Mouse (Mus musculus): ENCODE measurements around the gene Shf. TPM values are rescaled to one million over a fixed set of nuclear protein-coding genes. Genes with fewer than 3 reads are reported as not detected.

Shf gene
- total and polyA plus RNA-seq, 3 experiments = 1.2 to 2.7 (median 2.0) TPM

DNA sequence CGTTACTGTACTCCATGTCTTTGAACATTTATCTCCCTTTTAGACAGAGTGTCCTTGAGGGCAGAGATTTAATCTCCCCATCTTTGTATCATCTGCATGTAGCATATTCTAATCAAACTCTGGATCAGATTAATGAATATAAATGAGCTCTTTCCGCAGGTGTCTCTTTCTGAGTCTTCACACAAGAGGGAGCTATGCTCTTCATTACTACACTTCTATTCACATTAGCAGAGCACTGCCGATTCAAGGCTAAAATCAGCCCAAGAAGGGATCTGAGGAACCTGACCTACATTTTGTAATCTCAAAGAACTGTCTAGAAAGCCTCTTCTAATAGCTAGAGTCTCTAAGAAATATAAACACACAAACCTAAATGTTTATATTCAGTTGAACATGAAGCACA, 59.3 kb downstream of the Shf start:
- no peaks in the 10 kb centered on the region for H3K9me3 ChIP-seq (replicated peaks; ENCODE audit: low read length)
- no peak overlapping the region for H3K9ac ChIP-seq (ENCODE audit: insufficient read depth, low read depth)
- H3K4me1 ChIP-seq (ENCODE audit: control insufficient read depth in 1 of 2, insufficient read depth in 2 of 2) = no peaks in the 10 kb centered on the region
- H3K27ac ChIP-seq (ENCODE audit: insufficient read depth, low read depth) = no peak overlapping the region
- no peaks in the 10 kb centered on the region for H3K79me2 ChIP-seq (replicated peaks; ENCODE audit: control insufficient read depth, extremely low read depth, insufficient read depth, poor library complexity, severe bottlenecking)
- H3K27me3 ChIP-seq (replicated peaks) = peaks cover 64% of the 10 kb centered on the region
- no peak overlapping the region for H3K4me2 ChIP-seq (ENCODE audit: insufficient read depth, low read depth, poor library complexity, severe bottlenecking)
- in situ Hi-C loops (cut with MboI; ENCODE audit: low pct_ligation_motif_present, low pct_unique_long_range_greater_than_20kb, low sequenced_read_pairs) (loop anchor here (10.0 kb wide), 1 partner anchor 245 kb away; no protein-coding TSS in a partner anchor), dilution Hi-C loops (cut with MboI; ENCODE audit: extremely low pct_ligation_motif_present, extremely low pct_unique_long_range_greater_than_20kb, low sequenced_read_pairs) (no loop called here)
- no peaks in the 10 kb centered on the region for H3K36me3 ChIP-seq (replicated peaks in 1 of 2; ENCODE audit: control insufficient read depth in 1 of 2, insufficient read depth in 1 of 2, low read length in 1 of 2)
- DNase-seq (ENCODE audit: extremely low read depth) = no peak
- TF ChIP-seq CTCF (conservative IDR thresholded peaks at IDR 0.05 in 1 of 2, IDR thresholded peaks at IDR 0.05 in 1 of 2; ENCODE audit: low read depth in 2 of 2, low read length in 2 of 2) = peak in 1 of 2 experiments; percentile 38; a peak in 2 of 4 replicates
- TF ChIP-seq RAD21 (IDR thresholded peaks at IDR 0.05; ENCODE audit: low read depth, low read length) = peak; percentile 10
- peak; percentile 13; the same call in 1 of the 2 replicates for TF ChIP-seq SMC3 (IDR thresholded peaks at IDR 0.05; ENCODE audit: low read depth, low read length)
- no peak for TF ChIP-seq PAX5 (IDR thresholded peaks at IDR 0.05; ENCODE audit: low read length)
- no peak overlapping the region for H3K4me3 ChIP-seq (replicated peaks in 1 of 3; ENCODE audit: low read depth in 2 of 3, low read length in 2 of 3, poor library complexity in 1 of 3)

DNA sequence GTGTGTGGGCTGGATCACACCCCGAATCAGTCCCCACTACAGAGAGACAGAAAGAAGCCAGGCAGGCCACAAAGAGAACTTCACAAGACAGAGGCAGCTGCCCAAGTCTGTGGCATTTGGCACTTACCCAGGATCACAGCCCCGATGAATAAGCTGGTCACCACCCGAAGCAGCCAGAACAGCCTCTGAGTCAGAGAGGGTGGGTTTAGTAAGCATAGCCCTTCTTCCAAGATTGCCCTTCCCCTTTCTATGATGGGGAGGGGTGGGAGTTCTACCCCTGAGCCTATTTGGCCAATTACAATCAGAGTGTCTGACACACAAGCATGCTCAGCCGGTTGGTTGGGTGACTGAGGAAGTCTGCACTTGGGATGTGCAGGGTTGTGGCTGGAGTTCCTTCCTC, 62.8 kb downstream of the Shf start:
- in situ Hi-C loops (cut with MboI; ENCODE audit: low pct_ligation_motif_present, low pct_unique_long_range_greater_than_20kb, low sequenced_read_pairs) (loop anchor here (10.0 kb wide), 1 partner anchor 241 kb away; no protein-coding TSS in a partner anchor), dilution Hi-C loops (cut with MboI; ENCODE audit: extremely low pct_ligation_motif_present, extremely low pct_unique_long_range_greater_than_20kb, low sequenced_read_pairs) (no loop called here)
- H3K36me3 ChIP-seq (replicated peaks in 1 of 2; ENCODE audit: control insufficient read depth in 1 of 2, insufficient read depth in 1 of 2, low read length in 1 of 2) = no peaks in the 10 kb centered on the region
- H3K27ac ChIP-seq (ENCODE audit: insufficient read depth, low read depth) = no peak overlapping the region
- no peak for DNase-seq (ENCODE audit: extremely low read depth)
- H3K4me2 ChIP-seq (ENCODE audit: insufficient read depth, low read depth, poor library complexity, severe bottlenecking) = no peak overlapping the region
- TF ChIP-seq EP300 (IDR thresholded peaks at IDR 0.05; ENCODE audit: low read length) (no peak), CTCF (conservative IDR thresholded peaks at IDR 0.05 in 1 of 2, IDR thresholded peaks at IDR 0.05 in 1 of 2; ENCODE audit: low read depth in 2 of 2, low read length in 2 of 2) (no peak), BHLHE40 (IDR thresholded peaks at IDR 0.05; ENCODE audit: low read depth, low read length) (no peak), KAT2A (IDR thresholded peaks at IDR 0.05; ENCODE audit: insufficient replicate concordance, low read length) (no peak), ETS1 (conservative IDR thresholded peaks at IDR 0.05; ENCODE audit: low read depth, low read length) (no peak), POLR2AphosphoS2 (IDR thresholded peaks at IDR 0.05; ENCODE audit: low read depth, low read length) (no peak), PAX5 (IDR thresholded peaks at IDR 0.05; ENCODE audit: low read length) (no peak), GABPA (IDR thresholded peaks at IDR 0.05; ENCODE audit: insufficient replicate concordance, low read depth, low read length) (no peak), TCF12 (IDR thresholded peaks at IDR 0.05; ENCODE audit: low read depth, low read length) (no peak), USF1 (IDR thresholded peaks at IDR 0.05; ENCODE audit: low read depth, low read length) (no peak), RCOR1 (conservative IDR thresholded peaks at IDR 0.05; ENCODE audit: low read depth, low read length) (no peak), UBTF (IDR thresholded peaks at IDR 0.05; ENCODE audit: low read depth, low read length) (no peak), ZMIZ1 (IDR thresholded peaks at IDR 0.05; ENCODE audit: low read depth, low read length) (no peak), RAD21 (IDR thresholded peaks at IDR 0.05; ENCODE audit: low read depth, low read length) (no peak), JUND (conservative IDR thresholded peaks at IDR 0.05; ENCODE audit: low read depth, low read length) (no peak), CHD2 (IDR thresholded peaks at IDR 0.05; ENCODE audit: low read length) (no peak), ZC3H11A (IDR thresholded peaks at IDR 0.05; ENCODE audit: low read depth, low read length) (no peak), JUN (IDR thresholded peaks at IDR 0.05; ENCODE audit: insufficient read depth, low read depth, low read length) (no peak), ELF1 (IDR thresholded peaks at IDR 0.05; ENCODE audit: low read depth, low read length) (no peak)
- peaks cover 59% of the 10 kb centered on the region for H3K27me3 ChIP-seq (replicated peaks)
- H3K4me3 ChIP-seq (replicated peaks in 1 of 3; ENCODE audit: low read depth in 2 of 3, low read length in 2 of 3, poor library complexity in 1 of 3) = no peak overlapping the region
- H3K9ac ChIP-seq (ENCODE audit: insufficient read depth, low read depth) = no peak overlapping the region
- no peaks in the 10 kb centered on the region for H3K79me2 ChIP-seq (replicated peaks; ENCODE audit: control insufficient read depth, extremely low read depth, insufficient read depth, poor library complexity, severe bottlenecking)
- no peaks in the 10 kb centered on the region for H3K9me3 ChIP-seq (replicated peaks; ENCODE audit: low read length)
- H3K4me1 ChIP-seq (ENCODE audit: control insufficient read depth in 1 of 2, insufficient read depth in 2 of 2) = no peaks in the 10 kb centered on the region

All from CH12.LX (cell line).